Mouse (Mus musculus): ENCODE data around the gene Hist2h3c2. TPM values are rescaled to one million over a fixed set of nuclear protein-coding genes. Genes with fewer than 3 reads are reported as not detected.

Hist2h3c2 gene
- total and polyA plus RNA-seq, 3 experiments, result 1.3 to 1,173 (median 15.3) TPM

GRCm38 (mm10) chr3:96219191-96219641 lies 19.7 kb downstream of the Hist2h3c2 start:
- no peaks in the 10 kb centered on the region for H3K36me3 ChIP-seq (replicated peaks in 1 of 2; ENCODE audit: control insufficient read depth in 1 of 2, insufficient read depth in 1 of 2, low read length in 1 of 2)
- H3K9ac ChIP-seq (ENCODE audit: insufficient read depth, low read depth), result peak overlapping the region; percentile 99
- no peak for TF ChIP-seq KAT2A (IDR thresholded peaks at IDR 0.05; ENCODE audit: insufficient replicate concordance, low read length)
- no peak for TF ChIP-seq MXI1 (IDR thresholded peaks at IDR 0.05; ENCODE audit: low read depth, low read length)
- 0 out of 2 replicates have a peak, but pooled peaks have one; percentile 3 for TF ChIP-seq CHD2 (IDR thresholded peaks at IDR 0.05; ENCODE audit: low read length)
- no peak for TF ChIP-seq MAZ (IDR thresholded peaks at IDR 0.05; ENCODE audit: low read depth, low read length)
- no peak for TF ChIP-seq ZKSCAN1 (IDR thresholded peaks at IDR 0.05; ENCODE audit: borderline replicate concordance, low read depth, low read length)
- TF ChIP-seq IRF4 (IDR thresholded peaks at IDR 0.05; ENCODE audit: low read depth, low read length), result no peak
- no peak for TF ChIP-seq USF2 (conservative IDR thresholded peaks at IDR 0.05; ENCODE audit: low read depth, low read length)
- TF ChIP-seq UBTF (IDR thresholded peaks at IDR 0.05; ENCODE audit: low read depth, low read length), result no peak
- TF ChIP-seq MAFK (IDR thresholded peaks at IDR 0.05; ENCODE audit: insufficient replicate concordance, low read length), result no peak
- no peak for TF ChIP-seq SIN3A (IDR thresholded peaks at IDR 0.05; ENCODE audit: low read length)
- TF ChIP-seq ZNF384 (IDR thresholded peaks at IDR 0.05; ENCODE audit: low read depth, low read length), result no peak
- no peak for TF ChIP-seq HCFC1 (IDR thresholded peaks at IDR 0.05; ENCODE audit: low read depth, low read length)
- TF ChIP-seq MEF2A (IDR thresholded peaks at IDR 0.05; ENCODE audit: borderline replicate concordance, low read depth, low read length), result no peak
- no peak for TF ChIP-seq ELF1 (IDR thresholded peaks at IDR 0.05; ENCODE audit: low read depth, low read length)
- peak; percentile 8; the same call in 1 of the 2 replicates for TF ChIP-seq CHD1 (IDR thresholded peaks at IDR 0.05; ENCODE audit: low read depth, low read length)
- peak; percentile 59 for TF ChIP-seq SMC3 (IDR thresholded peaks at IDR 0.05; ENCODE audit: low read depth, low read length)
- TF ChIP-seq GABPA (IDR thresholded peaks at IDR 0.05; ENCODE audit: insufficient replicate concordance, low read depth, low read length), result no peak
- TF ChIP-seq POLR2A (IDR thresholded peaks at IDR 0.05; ENCODE audit: low read depth, low read length), result no peak; the same call in 1 of the 2 replicates
- TF ChIP-seq TBP (conservative IDR thresholded peaks at IDR 0.05; ENCODE audit: low read depth, low read length), result no peak
- no peak for TF ChIP-seq ZMIZ1 (IDR thresholded peaks at IDR 0.05; ENCODE audit: low read depth, low read length)
- no peak for TF ChIP-seq NRF1 (IDR thresholded peaks at IDR 0.05; ENCODE audit: low read depth, low read length)
- TF ChIP-seq POLR2AphosphoS2 (IDR thresholded peaks at IDR 0.05; ENCODE audit: low read depth, low read length), result no peak
- no peak for TF ChIP-seq EP300 (IDR thresholded peaks at IDR 0.05; ENCODE audit: low read length)
- no peak for TF ChIP-seq USF1 (IDR thresholded peaks at IDR 0.05; ENCODE audit: low read depth, low read length)
- no peak for TF ChIP-seq PAX5 (IDR thresholded peaks at IDR 0.05; ENCODE audit: low read length)
- no peak for TF ChIP-seq JUND (conservative IDR thresholded peaks at IDR 0.05; ENCODE audit: low read depth, low read length)
- no peak for TF ChIP-seq BHLHE40 (IDR thresholded peaks at IDR 0.05; ENCODE audit: low read depth, low read length)
- TF ChIP-seq CTCF (conservative IDR thresholded peaks at IDR 0.05 in 1 of 2, IDR thresholded peaks at IDR 0.05 in 1 of 2; ENCODE audit: low read depth in 2 of 2, low read length in 2 of 2), result peak in 1 of 2 experiments; percentile 72; a peak in 2 of 4 replicates
- TF ChIP-seq RAD21 (IDR thresholded peaks at IDR 0.05; ENCODE audit: low read depth, low read length), result peak; percentile 71
- no peak; the same call in 1 of the 2 replicates for TF ChIP-seq ETS1 (conservative IDR thresholded peaks at IDR 0.05; ENCODE audit: low read depth, low read length)
- no peak for TF ChIP-seq JUN (IDR thresholded peaks at IDR 0.05; ENCODE audit: insufficient read depth, low read depth, low read length)
- TF ChIP-seq ZC3H11A (IDR thresholded peaks at IDR 0.05; ENCODE audit: low read depth, low read length), result no peak
- no peak for TF ChIP-seq NELFE (IDR thresholded peaks at IDR 0.05; ENCODE audit: low read depth, low read length)
- TF ChIP-seq E2F4 (IDR thresholded peaks at IDR 0.05; ENCODE audit: insufficient replicate concordance, low read depth, low read length), result no peak
- peaks cover 14% of the 10 kb centered on the region for H3K79me2 ChIP-seq (replicated peaks; ENCODE audit: control insufficient read depth, extremely low read depth, insufficient read depth, poor library complexity, severe bottlenecking)
- peaks cover 2 to 27% of the 10 kb centered on the region in 2 experiments; a peak in 3 of 4 replicates for H3K4me1 ChIP-seq (ENCODE audit: control insufficient read depth in 1 of 2, insufficient read depth in 2 of 2)
- no peaks in the 10 kb centered on the region for H3K9me3 ChIP-seq (replicated peaks; ENCODE audit: low read length)
- in situ Hi-C loops (cut with MboI; ENCODE audit: low pct_ligation_motif_present, low pct_unique_long_range_greater_than_20kb, low sequenced_read_pairs), result no loop called here
- dilution Hi-C loops (cut with MboI; ENCODE audit: extremely low pct_ligation_motif_present, extremely low pct_unique_long_range_greater_than_20kb, low sequenced_read_pairs), result no loop called here
- peak overlapping the region; percentile 42; the same call in 1 of the 2 replicates for H3K27ac ChIP-seq (ENCODE audit: insufficient read depth, low read depth)
- peak overlapping the region; percentile 86 for H3K4me2 ChIP-seq (ENCODE audit: insufficient read depth, low read depth, poor library complexity, severe bottlenecking)
- peak overlapping the region; percentile 62 to 75 (median 73) for H3K4me3 ChIP-seq (replicated peaks in 1 of 3; ENCODE audit: low read depth in 2 of 3, low read length in 2 of 3, poor library complexity in 1 of 3)
- no peaks in the 10 kb centered on the region for H3K27me3 ChIP-seq (replicated peaks)
- DNase-seq (ENCODE audit: extremely low read depth), result peak; percentile 71
